8 mouse cellular contexts compared by ENCODE assay signal in genomic region chr12:29465201-29465600, GRCm38 (mm10).
DNase-seq lines count a peak whose midpoint lies in the region; ATAC-seq and TF ChIP-seq lines count a peak whose summit lies in the region.
"Not testable (repeated sequence)": the region's sequence is repeated elsewhere in the genome, so short reads cannot be mapped to it uniquely, and the experiment has no call there.

No protein-coding gene starts in this region.

- TF ChIP-seq POLR2A in limb, embryonic 14.5 days (IDR thresholded peaks at IDR 0.05; ENCODE audit: borderline replicate concordance, extremely low read depth, insufficient read depth, insufficient read length): not testable (repeated sequence)

- not testable (repeated sequence) for TF ChIP-seq EP300 in heart, postnatal 0 days (IDR thresholded peaks at IDR 0.05; ENCODE audit: low read depth)

- H3K27ac ChIP-seq in embryonic facial prominence, embryonic 14.5 days (replicated peaks; ENCODE audit: low read depth, low read length); heart, postnatal 0 days (ENCODE audit: low read depth); limb, embryonic 14.5 days (replicated peaks; ENCODE audit: low read depth, low read length); midbrain, embryonic 11.5 days (ENCODE audit: low read depth, low read length): not testable (repeated sequence)

- not testable (repeated sequence) for H3K27me3 ChIP-seq in embryonic facial prominence, embryonic 14.5 days (replicated peaks; ENCODE audit: control insufficient read depth, insufficient read depth, low read length); heart, postnatal 0 days (ENCODE audit: control insufficient read depth, insufficient read depth, low read length); limb, embryonic 14.5 days (ENCODE audit: control insufficient read depth, insufficient read depth, low read length); midbrain, embryonic 11.5 days (ENCODE audit: control insufficient read depth, insufficient read depth, low read length)

- H3K4me3 ChIP-seq in embryonic facial prominence, embryonic 14.5 days (ENCODE audit: low read depth, low read length); heart, postnatal 0 days (ENCODE audit: low read depth, low read length); limb, embryonic 14.5 days (replicated peaks; ENCODE audit: low read length); midbrain, embryonic 11.5 days (ENCODE audit: low read depth, low read length): not testable (repeated sequence)

- not testable (repeated sequence) for H3K9me3 ChIP-seq in embryonic facial prominence, embryonic 14.5 days (ENCODE audit: control insufficient read depth, low read length); heart, postnatal 0 days (replicated peaks; ENCODE audit: control insufficient read depth, low read length); limb, embryonic 14.5 days (ENCODE audit: control insufficient read depth, low read length); midbrain, embryonic 11.5 days (ENCODE audit: control insufficient read depth, low read length)

- not testable (repeated sequence) for ATAC-seq in embryonic facial prominence, embryonic 14.5 days (ENCODE audit: low read depth); heart, postnatal 0 days (ENCODE audit: insufficient read depth, low read depth); limb, embryonic 14.5 days (ENCODE audit: low FRiP score, low read depth); midbrain, embryonic 11.5 days (ENCODE audit: low FRiP score)

- H3K4me1 ChIP-seq in embryonic facial prominence, embryonic 14.5 days (ENCODE audit: control insufficient read depth, insufficient read depth, low read length); heart, postnatal 0 days (ENCODE audit: control insufficient read depth, insufficient read depth); limb, embryonic 14.5 days (ENCODE audit: control insufficient read depth, insufficient read depth, low read length); midbrain, embryonic 11.5 days (ENCODE audit: control insufficient read depth, insufficient read depth, low read length): not testable (repeated sequence)

- not testable (repeated sequence) for TF ChIP-seq CTCF in heart, postnatal 0 days (IDR thresholded peaks at IDR 0.05; ENCODE audit: low read depth)

- not testable (repeated sequence) for H3K9ac ChIP-seq in embryonic facial prominence, embryonic 14.5 days (ENCODE audit: low read depth, low read length); heart, postnatal 0 days (replicated peaks; ENCODE audit: low read depth, low read length); limb, embryonic 14.5 days (ENCODE audit: low read depth, low read length, severe bottlenecking); midbrain, embryonic 11.5 days (ENCODE audit: low read length)

- peak; percentile 45 for DNase-seq in ES-CJ7 (ENCODE audit: low read depth, low spot score)
- DNase-seq in adrenal gland, postnatal 10 days: peak; percentile 88
- peak; percentile 83 for DNase-seq in embryonic facial prominence, embryonic 14.5 days (ENCODE audit: low spot score)
- DNase-seq in heart, postnatal 0 days (ENCODE audit: low spot score): peak; percentile 46
- DNase-seq in kidney, adult 8-10 months: peak; percentile 2 to 47
- DNase-seq in limb, embryonic 14.5 days (ENCODE audit: low spot score): peak; percentile 91
- DNase-seq in midbrain, embryonic 11.5 days (ENCODE audit: low spot score, missing footprints): peak; percentile 86
- peak; percentile 31 for DNase-seq in right cerebral cortex, postnatal 4 days

- H3K4me2 ChIP-seq in embryonic facial prominence, embryonic 14.5 days (ENCODE audit: low read depth, low read length); heart, postnatal 0 days (ENCODE audit: low read depth, low read length); limb, embryonic 14.5 days (replicated peaks; ENCODE audit: low read depth, low read length, severe bottlenecking); midbrain, embryonic 11.5 days: not testable (repeated sequence)

- H3K36me3 ChIP-seq in embryonic facial prominence, embryonic 14.5 days (ENCODE audit: control insufficient read depth, insufficient read depth, low read length); heart, postnatal 0 days (replicated peaks; ENCODE audit: control insufficient read depth, insufficient read depth, low read length); limb, embryonic 14.5 days (ENCODE audit: control insufficient read depth, insufficient read depth, low read length); midbrain, embryonic 11.5 days (ENCODE audit: control insufficient read depth, insufficient read depth, low read length): not testable (repeated sequence)

- 13% methylated on average over 3 of the region's 3 CpGs for WGBS in embryonic facial prominence, embryonic 14.5 days
- WGBS in heart, postnatal 0 days: 14% methylated on average over 3 of the region's 3 CpGs
- 20% methylated on average over 3 of the region's 3 CpGs for WGBS in limb, embryonic 14.5 days
- 26% methylated on average over 3 of the region's 3 CpGs for WGBS in midbrain, embryonic 11.5 days

Comparison
In these comparisons a context has a peak if more than half of its experiments do, and no peak if none do; other contexts are left out.
1. DNase-seq: peak in every context shown above with its lines; median percentile 91 in limb, embryonic 14.5 days; 88 in adrenal gland, postnatal 10 days; 86 in midbrain, embryonic 11.5 days; 83 in embryonic facial prominence, embryonic 14.5 days; 46 in heart, postnatal 0 days; 45 in ES-CJ7; 31 in right cerebral cortex, postnatal 4 days; 24 in kidney, adult 8-10 months.